Mouse (Mus musculus) inflammation-experienced regulatory T-cells, adult 6 months (primary cell): ENCODE measurements around the gene Bsph1. TPM values are rescaled to one million over a fixed set of nuclear protein-coding genes. Genes with fewer than 3 reads are reported as not detected.
"Not testable (repeated sequence)": the region's sequence is repeated elsewhere in the genome, so short reads cannot be mapped to it uniquely, and the experiment has no call there.

ENCODE experiments used
- ATAC-seq: one replicate; pipeline ENCODE4 v1.8.0; 2017
- polyA plus RNA-seq, 3 experiments: library from polyadenylated mRNA; unstranded; fragments of 100-300 nt; shearing (Covaris generic); gene quantifications; one replicate each; pipeline ENCODE4 v1.2.1; 2017

The Bsph1 gene
- not detected for polyA plus RNA-seq

DNA sequence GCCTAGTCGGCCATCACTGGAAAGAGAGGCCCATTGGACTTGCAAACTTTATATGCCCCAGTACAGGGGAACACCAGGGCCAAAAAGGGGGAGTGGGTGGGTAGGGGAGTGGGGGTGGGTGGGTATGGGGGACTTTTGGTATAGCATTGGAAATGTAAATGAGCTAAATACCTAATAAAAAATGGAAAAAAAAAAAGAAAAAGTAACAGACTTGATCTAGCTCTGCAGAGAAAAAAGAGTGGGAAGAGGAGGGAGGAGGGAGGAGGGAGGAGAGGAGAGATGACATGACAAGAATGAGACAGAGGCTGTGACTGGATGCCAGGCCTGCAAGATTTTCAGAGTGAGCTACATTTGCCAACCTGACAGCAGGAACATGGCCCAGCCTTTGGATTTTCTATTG, at the start of gene Bsph1:
Gene Bsph1, plus strand, starts transcription at position 301 of the 400 bp plus-strand sequence.
- ATAC-seq: not testable (repeated sequence)

DNA sequence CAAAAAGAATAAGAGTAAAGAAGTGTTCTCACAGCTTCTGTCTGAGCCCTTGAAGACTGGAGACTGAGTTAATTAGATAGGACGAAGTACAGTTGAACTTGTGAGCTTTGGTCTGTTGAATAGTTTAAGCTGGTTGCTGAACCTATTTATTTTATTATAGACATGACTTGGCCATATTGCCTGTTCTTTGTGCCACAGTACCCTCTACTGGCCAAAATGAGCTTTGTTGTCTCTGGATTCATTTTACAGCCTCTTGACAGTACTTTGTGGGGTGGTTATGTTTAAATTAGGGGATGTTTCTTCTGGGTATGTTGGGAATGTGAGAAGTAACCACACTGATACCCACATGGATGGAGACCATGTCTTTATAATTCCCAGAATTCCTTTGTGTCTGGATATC, 60.9 kb downstream of the Bsph1 start:
- no peak for ATAC-seq

Other genes with a start within 250 kb of the Bsph1 start
- gene Vmn1r89, start 237.8 kb upstream of the Bsph1 start, polyA plus RNA-seq: not detected
- gene Lig1, start 173.6 kb upstream of the Bsph1 start, polyA plus RNA-seq: 10 to 100 TPM; 24.1 to 85.4 (median 33.4) TPM
- 1 to 10 TPM; 1.7 to 2.5 (median 2.2) TPM for gene Zswim9, start 172.1 kb upstream of the Bsph1 start, polyA plus RNA-seq
- gene Pla2g4c, start 126.2 kb upstream of the Bsph1 start, polyA plus RNA-seq: 1 to 10 TPM in 1 of 3 experiments, under 1 TPM in 2; 0.39 to 1.0 (median 0.41) TPM
- not detected for gene Cabp5, start 52.7 kb upstream of the Bsph1 start, polyA plus RNA-seq
- gene Bsph2, start 120.2 kb downstream of the Bsph1 start, polyA plus RNA-seq: not detected
- gene Sult2a5, start 173.1 kb downstream of the Bsph1 start, polyA plus RNA-seq: not detected